Mouse (Mus musculus) hindbrain, postnatal 0 days (tissue): Measurements from ENCODE around the gene Pwwp2b. TPM values are rescaled to one million over a fixed set of nuclear protein-coding genes. Genes with fewer than 3 reads are reported as not detected.

Source experiments
- ATAC-seq: fragments of 200-750 bp; cut with Nextera tagmentation; 2 replicates; pipeline ENCODE4 v1.8.0; 2017; ENCODE audit warnings: mild to moderate bottlenecking, moderate TSS enrichment, moderate library complexity
- DNase-seq: peaks from one replicate; pipeline ENCODE4 v3.0.0-alpha.2; 2015; ENCODE audit warnings: low spot score
- H3K27ac ChIP-seq: fragments of 300-500 bp; sonication (generic); 2 replicates; pipeline ENCODE4 v1.5.1; 2014; ENCODE audit warnings: mild to moderate bottlenecking
- H3K27me3 ChIP-seq: fragments of 300-500 bp; sonication (generic); 2 replicates; pipeline ENCODE4 v1.6.1; 2014; ENCODE audit warnings: low read length, mixed read lengths; ENCODE audit not compliant: insufficient read depth
- H3K36me3 ChIP-seq: fragments of 300-500 bp; sonication (generic); 2 replicates; pipeline ENCODE4 v1.6.1; 2014; ENCODE audit warnings: low read length, mixed read lengths; ENCODE audit not compliant: insufficient read depth
- H3K4me1 ChIP-seq: fragments of 300-500 bp; sonication (generic); 2 replicates; pipeline ENCODE4 v1.6.1; 2014; ENCODE audit warnings: antibody characterized with exemption, low read length, mixed read lengths; ENCODE audit not compliant: insufficient read depth
- H3K4me2 ChIP-seq: fragments of 300-500 bp; sonication (generic); 2 replicates; pipeline ENCODE4 v1.6.1; 2014; ENCODE audit warnings: low read depth, mild to moderate bottlenecking, low read length, moderate library complexity, mixed read lengths
- H3K4me3 ChIP-seq: fragments of 300-500 bp; sonication (generic); 2 replicates; pipeline ENCODE4 v1.5.1; 2014; ENCODE audit warnings: low read length
- H3K9ac ChIP-seq: fragments of 300-500 bp; sonication (generic); replicated peaks from 2 replicates; pipeline ENCODE4 v1.6.1; 2014; ENCODE audit warnings: mild to moderate bottlenecking, low read length, moderate library complexity, mixed read lengths
- H3K9me3 ChIP-seq: fragments of 300-500 bp; sonication (generic); 2 replicates; pipeline ENCODE4 v1.6.1; 2016; ENCODE audit warnings: low read length, mixed read lengths
- CTCF ChIP-seq: IDR thresholded peaks from 2 replicates; pipeline ENCODE4 v1.5.1; 2016; ENCODE audit warnings: antibody characterized with exemption, control low read depth, low read depth
- WGBS: fragments of 180-500 bp; shearing (Covaris S2); extraction: QIAGEN DNeasy Blood & Tissue Kit; methylation state at CpG from one replicate; pipeline ENCODE4 v1.1.7; 2014; 5-methylcytosine and 5-hydroxymethylcytosine counted together
- polyA plus RNA-seq: library from polyadenylated mRNA; unstranded; fragments of >200 nt; fragmentation: Nextera tagmentation; extraction: Ambion mirVana; gene quantifications from 2 replicates; pipeline ENCODE4 v1.2.1, GENCODE M21; 2015
- total RNA-seq: library from RNA; depleted of rRNA; stranded (reverse); fragments of >200 nt; gene quantifications from 2 replicates; pipeline ENCODE4 v1.2.3, GENCODE M21; 2014

Pwwp2b gene
- total and polyA plus RNA-seq, 2 experiments from 2014 or later = 4.8 to 6.6 TPM

DNA sequence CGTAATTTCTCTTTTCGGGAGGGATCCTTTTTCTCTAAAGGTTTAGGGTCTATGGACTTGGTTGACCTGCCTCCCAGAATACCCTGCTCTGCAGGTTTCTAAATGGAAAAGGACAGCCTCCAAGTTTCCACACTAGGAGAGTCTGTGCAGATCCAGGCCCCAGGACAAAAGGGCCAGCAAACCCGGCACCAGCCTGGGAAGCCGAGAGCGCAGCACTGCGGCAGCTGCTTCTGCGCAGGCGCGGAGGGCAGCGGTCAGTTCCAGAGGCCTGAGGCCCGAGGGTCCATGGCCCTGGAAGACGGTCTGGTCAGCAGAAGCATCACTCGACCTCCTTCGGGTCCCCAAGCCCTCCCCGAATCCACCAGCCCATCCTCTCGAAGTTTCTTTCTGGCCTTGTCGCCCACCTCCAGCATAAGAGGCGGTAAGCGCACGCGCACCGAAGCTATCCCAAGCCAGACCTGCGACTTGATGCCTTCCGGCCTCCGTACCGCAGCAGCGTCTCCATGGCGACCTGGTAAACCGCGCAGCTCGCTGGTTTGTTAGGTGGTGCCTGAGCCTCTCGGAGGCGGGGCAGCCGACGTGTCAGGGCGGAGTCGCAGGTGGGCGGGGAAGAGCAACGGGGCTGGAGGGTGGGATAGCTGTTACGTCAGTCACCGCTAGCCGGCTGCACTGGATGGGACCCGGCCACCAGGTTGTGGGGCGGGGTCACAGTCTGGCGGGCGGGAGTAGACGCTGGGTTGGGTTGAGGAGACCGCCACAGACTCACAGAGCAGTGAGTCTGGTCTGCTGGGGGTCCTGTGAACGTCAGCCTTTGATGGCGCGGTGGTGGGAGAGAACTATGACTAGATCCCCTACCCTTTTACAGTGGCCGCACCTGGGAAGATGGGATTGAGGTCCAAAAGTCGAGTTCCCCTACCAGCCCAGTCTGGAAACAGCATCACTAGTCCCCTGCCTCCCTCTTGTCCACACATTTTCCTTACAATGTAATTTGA lies 35.2 kb upstream of the Pwwp2b start, which contains the start of the genes Lrrc27 and Stk32c:
Gene Lrrc27, plus strand, starts transcription at position 235 of the 992 bp plus-strand sequence.
Gene Stk32c, minus strand, starts transcription at position 554 of the 992 bp plus-strand sequence.
- ATAC-seq (peak; percentile 98), DNase-seq (peak; percentile 99)
- Histone ChIP-seq H3K27ac (peak within 1 kb of the TSS; percentile 84), H3K36me3 (no peaks in the 10 kb centered on the region), H3K4me3 (peak within 1 kb of the TSS; percentile 49), H3K4me2 (peak within 1 kb of the TSS; percentile 55), H3K27me3 (no peaks in the 10 kb centered on the region), H3K9ac (peak within 1 kb of the TSS; percentile 66), H3K9me3 (no peaks in the 10 kb centered on the region), H3K4me1 (peaks cover 5% of the 10 kb centered on the region; the same call in 1 of the 2 replicates)
- peak; percentile 54 for TF ChIP-seq CTCF
- 2% methylated on average over 52 of the region's 53 CpGs for WGBS

DNA sequence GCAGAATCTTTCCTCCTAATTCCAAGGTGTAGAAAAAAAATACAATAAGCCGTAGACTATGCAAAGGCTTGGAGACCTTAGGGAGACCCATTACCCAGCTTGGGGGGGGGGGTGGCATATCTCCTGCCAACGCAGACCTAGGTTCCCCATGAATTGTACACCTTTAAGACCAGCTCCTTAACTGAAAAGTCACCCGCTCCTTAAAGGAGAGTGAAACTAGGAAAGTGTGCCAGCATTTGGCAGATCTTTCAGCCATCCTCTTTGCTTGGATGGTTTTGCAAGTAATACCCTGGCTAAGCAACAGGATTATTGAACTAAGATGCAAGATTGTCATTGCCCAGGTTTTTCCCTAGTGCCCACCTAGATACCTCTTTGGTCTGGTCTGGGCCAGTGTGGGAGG lies 34.5 kb upstream of the Pwwp2b start:
- Histone ChIP-seq H3K27me3 (no peaks in the 10 kb centered on the region), H3K9me3 (no peaks in the 10 kb centered on the region), H3K9ac (peak overlapping the region; percentile 66; the same call in 1 of the 2 replicates), H3K4me3 (peak overlapping the region; percentile 49), H3K36me3 (no peaks in the 10 kb centered on the region), H3K4me2 (peak overlapping the region; percentile 55), H3K4me1 (peaks cover 5% of the 10 kb centered on the region; the same call in 1 of the 2 replicates), H3K27ac (peak overlapping the region; percentile 84)
- DNase-seq = peak; percentile 23
- no peak for TF ChIP-seq CTCF
- no peak for ATAC-seq
- WGBS = 47% methylated on average over 3 of the region's 3 CpGs

DNA sequence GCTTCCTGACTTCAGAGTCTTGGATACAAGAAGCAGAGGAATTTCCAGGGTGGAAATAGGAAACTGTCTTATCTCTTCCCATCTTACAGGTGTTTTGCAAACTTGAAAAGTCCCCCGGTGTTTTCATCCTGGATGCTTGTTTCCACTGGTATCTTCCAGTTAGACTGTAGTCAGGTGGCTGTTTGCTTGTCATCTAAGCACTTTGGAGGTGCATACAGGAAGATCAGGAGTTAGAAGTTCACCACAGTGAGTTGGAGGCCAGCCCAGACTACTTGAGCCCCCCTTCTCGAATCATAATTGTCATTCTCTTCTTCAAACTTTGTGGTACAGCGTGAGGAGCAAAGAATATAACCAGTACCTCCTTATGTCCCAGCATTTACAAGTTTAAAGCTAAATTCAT lies 34.1 kb upstream of the Pwwp2b start:
- Histone ChIP-seq H3K4me2 (no peak overlapping the region), H3K9ac (no peak overlapping the region), H3K9me3 (no peaks in the 10 kb centered on the region), H3K36me3 (no peaks in the 10 kb centered on the region), H3K4me1 (peaks cover 5% of the 10 kb centered on the region; the same call in 1 of the 2 replicates), H3K27ac (peak overlapping the region; percentile 84; the same call in 1 of the 2 replicates), H3K27me3 (no peaks in the 10 kb centered on the region), H3K4me3 (no peak overlapping the region)
- ATAC-seq = no peak
- TF ChIP-seq CTCF = no peak
- DNase-seq = no peak
- WGBS = 84% methylated on average over 3 of the region's 3 CpGs

DNA sequence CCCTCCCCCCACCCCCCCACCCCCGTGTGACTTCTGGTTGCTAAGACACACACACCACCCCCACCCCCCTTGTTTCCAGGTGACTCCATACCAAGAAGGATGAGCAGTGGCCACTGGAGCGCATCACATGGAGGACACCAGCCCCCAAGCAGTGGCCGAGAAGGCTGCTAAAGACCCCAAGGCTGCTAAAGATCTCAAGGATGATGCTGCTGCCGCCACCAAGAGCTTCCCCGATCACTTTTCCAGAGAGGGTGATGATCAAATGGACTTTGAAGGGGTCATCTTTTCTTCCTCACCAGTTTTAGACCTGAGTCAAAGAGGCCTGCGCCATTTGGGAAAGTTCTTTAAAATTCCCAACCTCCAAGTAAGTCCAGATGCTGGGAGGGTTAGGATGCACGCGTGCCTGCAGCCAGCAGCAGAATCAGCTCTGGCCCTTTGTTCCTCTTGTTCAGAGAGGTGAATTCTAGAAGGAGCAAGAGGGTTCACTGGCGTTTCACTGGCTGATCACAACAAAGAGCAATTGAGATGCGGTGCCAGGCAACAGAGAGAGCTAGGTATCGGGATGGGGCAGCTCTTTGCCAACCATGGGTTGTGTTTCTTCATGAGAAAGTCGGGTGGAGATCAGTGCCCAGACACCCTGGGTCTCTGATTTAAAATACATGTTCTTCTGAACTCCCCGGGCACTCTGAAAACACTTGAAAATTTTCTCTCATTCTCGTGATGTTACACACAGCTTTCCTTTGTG lies 33.5 kb upstream of the Pwwp2b start:
- TF ChIP-seq CTCF = no peak
- Histone ChIP-seq H3K4me3 (no peak overlapping the region), H3K27ac (no peak overlapping the region), H3K36me3 (no peaks in the 10 kb centered on the region), H3K27me3 (no peaks in the 10 kb centered on the region), H3K9ac (no peak overlapping the region), H3K4me2 (no peak overlapping the region), H3K4me1 (peaks cover 5% of the 10 kb centered on the region; the same call in 1 of the 2 replicates), H3K9me3 (no peaks in the 10 kb centered on the region)
- WGBS = 73% methylated on average over 13 of the region's 14 CpGs
- DNase-seq (no peak), ATAC-seq (no peak)

DNA sequence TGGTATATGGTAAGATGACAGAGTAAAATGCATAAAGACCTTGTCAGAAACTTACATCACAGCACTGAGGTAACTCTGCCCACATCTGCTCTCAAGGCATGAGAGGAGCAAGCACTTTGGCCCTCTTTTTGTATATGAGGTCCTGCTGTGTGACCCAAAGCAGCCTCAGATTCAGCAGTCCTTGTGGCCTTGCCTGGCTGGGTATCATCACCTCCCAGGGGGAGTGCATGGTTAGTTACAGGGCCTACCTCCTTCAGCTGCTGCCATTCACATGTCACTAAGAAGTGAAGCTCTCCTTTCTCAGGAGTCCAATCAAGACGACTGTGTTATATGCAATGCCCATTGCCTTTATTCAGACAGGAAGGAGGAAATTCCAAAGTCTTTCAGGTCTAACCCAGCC lies 32.8 kb upstream of the Pwwp2b start:
- DNase-seq (no peak), ATAC-seq (no peak)
- no peak overlapping the region; the same call in 1 of the 2 replicates for H3K9ac ChIP-seq
- peaks cover 5% of the 10 kb centered on the region; the same call in 1 of the 2 replicates for H3K4me1 ChIP-seq
- WGBS = 67% methylated on average over 1 of the region's 1 CpGs
- H3K27ac ChIP-seq = no peak overlapping the region
- no peaks in the 10 kb centered on the region for H3K27me3 ChIP-seq
- no peak for TF ChIP-seq CTCF
- no peaks in the 10 kb centered on the region for H3K9me3 ChIP-seq
- no peaks in the 10 kb centered on the region for H3K36me3 ChIP-seq
- H3K4me3 ChIP-seq = no peak overlapping the region
- H3K4me2 ChIP-seq = no peak overlapping the region

DNA sequence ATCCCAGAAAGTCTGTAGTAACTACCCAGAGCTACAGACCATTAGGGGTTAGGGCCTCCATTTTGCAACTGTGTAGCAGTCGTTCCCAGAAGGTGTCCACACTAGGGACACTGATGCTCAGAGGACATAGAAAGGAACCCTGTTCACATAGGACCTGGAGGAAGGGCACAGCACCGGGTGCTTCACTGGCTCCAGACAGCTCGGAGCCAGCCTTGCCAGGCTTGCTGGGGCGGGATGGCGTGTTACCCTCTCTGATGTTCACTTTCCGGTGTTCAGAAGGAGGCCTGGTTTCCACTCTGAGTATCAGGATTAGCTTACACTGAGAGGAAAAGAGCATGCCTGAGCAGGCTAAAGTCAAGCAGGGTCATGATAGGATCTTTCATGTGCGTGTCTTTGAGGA lies 32.3 kb upstream of the Pwwp2b start:
- Histone ChIP-seq H3K4me1 (peaks cover 5% of the 10 kb centered on the region; the same call in 1 of the 2 replicates), H3K4me3 (no peak overlapping the region), H3K27ac (no peak overlapping the region), H3K27me3 (no peaks in the 10 kb centered on the region), H3K9ac (no peak overlapping the region; the same call in 1 of the 2 replicates), H3K36me3 (no peaks in the 10 kb centered on the region), H3K4me2 (no peak overlapping the region), H3K9me3 (no peaks in the 10 kb centered on the region)
- ATAC-seq (no peak), DNase-seq (no peak)
- 81% methylated on average over 7 of the region's 7 CpGs for WGBS
- TF ChIP-seq CTCF = no peak
